Mouse (Mus musculus): ENCODE measurements at regions not wholly inside any gene's neighbourhood (a gene's known extent, or its start where the extent isn't known, plus 50 kb on each side); places are given as distances from the start of the nearest gene placed in this dataset.

DNA sequence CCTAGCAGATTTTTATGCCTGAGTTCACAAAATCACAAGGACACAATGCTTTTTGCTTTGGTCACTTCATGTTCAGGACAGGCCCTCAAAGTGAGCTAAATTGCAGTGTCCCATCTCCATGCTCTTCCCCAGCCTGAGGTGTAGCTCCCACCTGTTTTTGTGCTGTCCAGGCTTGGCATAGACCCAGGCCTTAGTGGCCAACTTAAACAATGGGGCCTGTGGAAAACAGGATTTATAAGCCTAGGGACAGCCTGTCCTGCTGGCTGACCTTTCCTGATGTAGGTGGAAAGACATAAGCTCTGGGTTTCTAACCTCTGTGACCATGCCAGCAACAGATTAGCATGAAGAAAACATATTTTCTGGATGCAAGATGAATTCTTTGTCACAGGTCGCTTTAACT is 51.6 kb upstream of the Gm7247 start:
- peak in 1 of 2 experiments; percentile 51 for DNase-seq (ENCODE audit: extremely low spot score in 1 of 2, low spot score in 2 of 2)
- intact Hi-C loops (cut with DNase I): no loop called here

DNA sequence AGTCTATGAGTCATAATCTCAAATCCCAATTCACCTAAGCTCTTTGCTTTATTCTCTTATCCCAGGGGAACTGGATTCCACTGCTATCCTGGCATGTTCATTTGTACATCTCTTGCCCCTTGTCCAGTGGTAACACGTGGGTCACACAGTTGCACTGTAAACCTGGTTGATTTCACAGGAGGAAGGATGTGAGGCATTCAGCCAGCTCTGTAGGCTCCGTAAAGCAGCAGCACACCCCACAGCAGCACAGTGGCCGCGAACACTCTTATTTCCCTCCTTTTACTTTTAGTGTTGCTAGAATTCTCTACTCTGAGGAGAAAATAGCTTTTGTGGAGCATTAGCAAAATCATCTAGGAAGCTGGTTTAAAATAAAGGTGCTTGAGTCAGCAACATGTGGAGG is 51.0 kb upstream of the Gm7247 start:
- peak in 1 of 2 experiments; percentile 20 for DNase-seq (ENCODE audit: extremely low spot score in 1 of 2, low spot score in 2 of 2)
- intact Hi-C loops (cut with DNase I): no loop called here

Data from left cerebral cortex, postnatal 10 days (tissue).